Mouse (Mus musculus): ENCODE results near the gene Emilin1.

GRCm38 (mm10) chr5:30944344-30944743 is 31.1 kb downstream of the Emilin1 start:
- no peak for TF ChIP-seq POLR2A (IDR thresholded peaks at IDR 0.05; ENCODE audit: low read depth, low read length)
- no peak for TF ChIP-seq CTCF (IDR thresholded peaks at IDR 0.05; ENCODE audit: extremely low read depth, insufficient read depth, insufficient read length, insufficient replicate concordance)
